ENCODE assay signal across 17 mouse cellular contexts in genomic region chr1:161663351-161663750, GRCm38 (mm10).
"Had no signal": no experiment of that assay in that cellular context is flagged by ENCODE, and none has a peak within 500 bp of the region (broad histone marks: within the 10 kb centered on the region; RNA-seq: fewer than 3 reads in every experiment).

No protein-coding gene starts in this region.

- ATAC-seq: liver, embryonic 12.5 days; liver, postnatal 0 days; lung, postnatal 0 days; midbrain, embryonic 13.5 days; midbrain, embryonic 15.5 days; midbrain, embryonic 16.5 days had no signal

- DNase-seq: left cerebral cortex, postnatal 4 days; liver; liver, embryonic 13.5 days; liver, postnatal 0 days; lung, adult 18-20 months; lung, adult 2 months; lung, embryonic 14.5 days; lung, postnatal 10 days; lung, postnatal 14 days; lung, postnatal 36 days; lung, postnatal 4 days; midbrain, embryonic 14.5 days had no signal
